Mouse (Mus musculus) neural tube, embryonic 14.5 days (tissue): Measurements from ENCODE around the gene Pan3. TPM values are rescaled to one million over a fixed set of nuclear protein-coding genes. Genes with fewer than 3 reads are reported as not detected.

Experiments used
- ATAC-seq: fragments of 200-750 bp; cut with Nextera tagmentation; 2 replicates; pipeline ENCODE4 v1.8.0; 2017; ENCODE audit warnings: low read depth, mild to moderate bottlenecking, moderate TSS enrichment, moderate library complexity
- H3K27ac ChIP-seq: fragments of 300-500 bp; sonication (generic); 2 replicates; pipeline ENCODE4 v1.5.1; 2014; ENCODE audit warnings: low read depth, mild to moderate bottlenecking, control low read depth, low read length, moderate library complexity, mixed read lengths
- H3K27me3 ChIP-seq: fragments of 300-500 bp; sonication (generic); 2 replicates; pipeline ENCODE4 v1.6.1; 2014; ENCODE audit warnings: low read length; ENCODE audit not compliant: control insufficient read depth, insufficient read depth
- H3K36me3 ChIP-seq: fragments of 300-500 bp; sonication (generic); 2 replicates; pipeline ENCODE4 v1.6.1; 2014; ENCODE audit warnings: low read length, mixed read lengths; ENCODE audit not compliant: control insufficient read depth, insufficient read depth
- H3K4me1 ChIP-seq: fragments of 300-500 bp; sonication (generic); 2 replicates; pipeline ENCODE4 v1.6.1; 2014; ENCODE audit warnings: low read length; ENCODE audit not compliant: control insufficient read depth, insufficient read depth
- H3K4me2 ChIP-seq: fragments of 300-500 bp; sonication (generic); 2 replicates; pipeline ENCODE4 v1.6.1; 2014; ENCODE audit warnings: mild to moderate bottlenecking, low read depth, low read length, control low read depth
- H3K4me3 ChIP-seq: fragments of 300-500 bp; sonication (generic); 2 replicates; pipeline ENCODE4 v1.5.1; 2014; ENCODE audit warnings: low read depth, low read length, control low read depth, mixed read lengths
- H3K9ac ChIP-seq: fragments of 300-500 bp; sonication (generic); replicated peaks from 2 replicates; pipeline ENCODE4 v1.6.1; 2014; ENCODE audit warnings: low read depth, mild to moderate bottlenecking, control low read depth, low read length, mixed read lengths
- H3K9me3 ChIP-seq: fragments of 300-500 bp; sonication (generic); 2 replicates; pipeline ENCODE4 v1.6.1; 2016; ENCODE audit warnings: low read length; ENCODE audit not compliant: control insufficient read depth
- WGBS: fragments of 180-500 bp; shearing (Covaris S2); extraction: QIAGEN DNeasy Blood & Tissue Kit; methylation state at CpG from one replicate; pipeline ENCODE4 v1.1.7; 2014; 5-methylcytosine and 5-hydroxymethylcytosine counted together
- polyA plus RNA-seq: library from polyadenylated mRNA; unstranded; fragments of >200 nt; fragmentation: Nextera tagmentation; extraction: Ambion mirVana; gene quantifications from 2 replicates; pipeline ENCODE4 v1.2.1, GENCODE M21; 2014

Pan3 gene
- polyA plus RNA-seq, 1 experiment from 2014 or later = 62.8 TPM

DNA sequence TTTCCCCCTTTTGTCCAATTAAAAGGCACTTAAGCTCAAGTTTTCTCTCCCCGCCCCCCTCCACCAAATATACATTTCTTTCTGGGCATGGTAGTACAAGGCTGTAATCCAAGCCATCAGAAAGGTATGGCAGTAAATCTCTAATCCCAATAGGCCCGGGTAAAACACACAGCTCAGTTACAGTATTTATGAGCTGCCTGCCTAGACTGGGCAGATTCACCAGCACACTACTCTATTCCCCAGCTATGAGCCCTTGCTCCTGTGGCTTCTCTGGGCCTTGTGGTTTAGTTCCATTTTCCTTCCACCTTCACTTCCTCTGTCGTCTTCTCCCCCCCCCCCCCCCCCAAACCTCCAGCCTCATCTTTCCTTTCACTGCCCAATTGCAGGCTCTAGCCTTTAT, 67.8 kb downstream of the Pan3 start:
- Histone ChIP-seq H3K9ac (no peak overlapping the region), H3K4me3 (no peak overlapping the region), H3K4me2 (no peak overlapping the region), H3K36me3 (no peaks in the 10 kb centered on the region), H3K27ac (no peak overlapping the region), H3K27me3 (no peaks in the 10 kb centered on the region), H3K4me1 (no peaks in the 10 kb centered on the region), H3K9me3 (no peaks in the 10 kb centered on the region)
- ATAC-seq = no peak
- 54% methylated on average over 3 of the region's 3 CpGs for WGBS

DNA sequence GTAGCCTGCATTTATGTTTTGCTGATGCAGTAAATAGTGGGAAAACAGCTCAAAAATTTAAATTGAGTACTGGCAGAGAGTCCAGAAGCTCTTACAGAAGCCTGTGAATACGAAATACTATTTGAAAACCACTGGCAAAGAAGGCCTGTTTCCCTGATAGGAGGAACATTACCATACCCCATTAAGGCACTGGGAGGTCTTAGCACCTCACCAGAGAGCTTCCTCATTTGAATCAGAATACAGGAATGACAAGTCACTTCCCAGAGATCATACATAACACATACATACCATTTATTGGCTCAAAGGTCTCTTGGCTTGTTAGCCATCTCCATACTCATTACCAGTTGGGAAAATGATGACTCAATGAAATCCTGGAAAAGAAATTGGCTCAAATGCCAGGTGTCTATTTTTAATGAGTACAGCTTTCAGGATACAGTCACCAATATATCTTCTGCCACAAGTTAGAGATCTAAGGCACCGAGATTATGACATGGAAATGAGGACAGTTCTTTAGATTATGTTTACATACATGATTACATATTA, 71.6 kb downstream of the Pan3 start:
- no peaks in the 10 kb centered on the region for H3K4me1 ChIP-seq
- no peaks in the 10 kb centered on the region for H3K27me3 ChIP-seq
- 81% methylated on average over 2 of the region's 2 CpGs for WGBS
- no peak overlapping the region for H3K4me3 ChIP-seq
- H3K36me3 ChIP-seq = no peaks in the 10 kb centered on the region
- H3K4me2 ChIP-seq = no peak overlapping the region
- H3K9me3 ChIP-seq = no peaks in the 10 kb centered on the region
- H3K27ac ChIP-seq = no peak overlapping the region
- no peak for ATAC-seq
- H3K9ac ChIP-seq = no peak overlapping the region

DNA sequence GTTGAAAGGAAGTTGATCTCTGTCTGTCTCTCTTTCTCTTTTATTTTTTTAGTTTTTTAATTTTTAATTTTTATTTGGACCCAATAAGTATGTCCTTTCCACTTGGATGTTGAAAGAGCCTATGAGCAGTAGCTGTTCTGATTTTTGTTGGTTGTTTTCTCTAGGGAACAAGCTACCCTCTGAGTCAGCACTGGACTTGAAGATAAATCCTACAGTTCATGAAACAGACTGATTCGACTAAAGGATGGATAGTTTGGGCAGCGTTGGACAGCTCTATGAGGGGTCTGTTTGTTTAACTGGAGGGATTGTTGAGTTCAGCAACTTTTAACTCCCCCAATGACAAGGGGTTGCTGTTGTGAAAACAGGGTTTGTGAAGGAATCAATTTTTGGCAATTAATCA, 73.0 kb downstream of the Pan3 start:
- ATAC-seq = no peak
- H3K36me3 ChIP-seq = no peaks in the 10 kb centered on the region

DNA sequence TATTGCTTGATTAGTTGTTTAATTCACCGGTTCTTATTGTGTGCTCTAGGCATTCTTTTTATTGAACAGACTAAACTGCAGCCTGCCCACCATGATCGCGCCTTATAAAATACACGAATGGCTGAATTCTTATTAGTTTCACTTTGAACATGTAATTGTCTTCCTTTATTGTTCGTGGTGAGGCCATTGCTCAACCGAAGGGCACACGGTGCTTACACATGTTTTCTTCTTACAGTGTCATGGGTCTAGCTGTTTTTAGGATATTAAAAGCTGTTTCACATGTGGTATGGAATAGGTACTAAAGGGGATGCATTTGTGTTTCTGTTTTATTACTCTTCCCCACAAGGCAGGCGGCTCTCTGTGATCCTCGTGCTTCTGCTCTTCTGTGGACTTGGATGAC, 81.4 kb downstream of the Pan3 start:
- Histone ChIP-seq H3K4me2 (no peak overlapping the region), H3K27ac (no peak overlapping the region), H3K4me1 (no peaks in the 10 kb centered on the region), H3K36me3 (no peaks in the 10 kb centered on the region), H3K9ac (no peak overlapping the region), H3K27me3 (no peaks in the 10 kb centered on the region), H3K4me3 (no peak overlapping the region), H3K9me3 (no peaks in the 10 kb centered on the region)
- WGBS = 70% methylated on average over 9 of the region's 9 CpGs
- no peak for ATAC-seq

More for the DNA sequence above, 73.0 kb downstream of the Pan3 start:
- H3K4me1 ChIP-seq = no peaks in the 10 kb centered on the region
- no peak overlapping the region for H3K4me2 ChIP-seq
- H3K9ac ChIP-seq = no peak overlapping the region
- no peak overlapping the region for H3K27ac ChIP-seq
- 71% methylated on average over 2 of the region's 2 CpGs for WGBS
- H3K9me3 ChIP-seq = no peaks in the 10 kb centered on the region
- no peak overlapping the region for H3K4me3 ChIP-seq
- H3K27me3 ChIP-seq = no peaks in the 10 kb centered on the region

DNA sequence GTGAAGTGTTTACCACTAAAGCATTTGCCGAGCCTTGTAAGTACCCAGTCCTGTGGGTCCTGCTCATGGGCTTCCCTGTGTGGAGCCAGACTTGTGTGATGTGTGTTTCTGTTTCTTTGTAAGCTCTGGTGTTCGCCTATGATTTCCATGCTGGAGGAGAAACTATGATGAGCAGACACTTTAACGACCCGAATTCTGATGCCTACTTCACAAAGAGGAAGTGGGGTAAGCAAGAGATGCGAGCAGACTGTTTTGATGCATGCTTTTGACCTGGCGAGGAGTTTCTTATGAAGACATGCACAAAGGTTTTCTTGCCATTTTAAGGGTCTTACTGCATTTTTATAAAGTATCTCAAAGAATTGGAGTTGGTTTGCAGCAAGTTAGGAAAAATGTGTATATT, 97.0 kb downstream of the Pan3 start:
- no peak overlapping the region for H3K27ac ChIP-seq
- 94% methylated on average over 6 of the region's 6 CpGs for WGBS
- peaks cover 8% of the 10 kb centered on the region; the same call in 1 of the 2 replicates for H3K36me3 ChIP-seq
- H3K9ac ChIP-seq = no peak overlapping the region
- no peaks in the 10 kb centered on the region for H3K4me1 ChIP-seq
- no peaks in the 10 kb centered on the region for H3K9me3 ChIP-seq
- H3K4me2 ChIP-seq = no peak overlapping the region
- no peaks in the 10 kb centered on the region for H3K27me3 ChIP-seq
- no peak for ATAC-seq
- H3K4me3 ChIP-seq = no peak overlapping the region

DNA sequence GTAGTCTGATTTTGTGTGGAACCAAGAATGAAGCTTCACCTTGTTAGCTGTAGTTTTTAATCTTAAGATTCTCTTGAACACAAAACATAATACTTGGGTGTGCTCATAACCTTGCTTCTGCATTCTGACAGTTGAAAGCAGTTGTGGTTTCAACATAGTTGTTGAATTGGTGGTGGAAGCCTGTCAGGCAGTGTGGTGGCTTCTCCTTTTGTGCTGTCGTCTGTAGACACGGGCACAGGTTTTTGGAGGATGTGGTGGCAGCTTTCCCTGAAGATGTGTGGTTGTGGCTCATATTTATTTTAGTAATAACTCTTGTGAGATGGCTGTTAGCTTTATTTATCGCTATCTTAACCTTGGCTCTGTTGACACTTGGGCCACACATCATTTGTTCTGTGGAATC, 97.8 kb downstream of the Pan3 start:
- Histone ChIP-seq H3K9me3 (no peaks in the 10 kb centered on the region), H3K27ac (no peak overlapping the region), H3K4me2 (no peak overlapping the region), H3K36me3 (peaks cover 8% of the 10 kb centered on the region; the same call in 1 of the 2 replicates), H3K27me3 (no peaks in the 10 kb centered on the region), H3K9ac (no peak overlapping the region), H3K4me1 (no peaks in the 10 kb centered on the region), H3K4me3 (no peak overlapping the region)
- no peak for ATAC-seq
- 84% methylated on average over 3 of the region's 3 CpGs for WGBS

- H3K9me3 ChIP-seq = no peaks in the 10 kb centered on the region
- H3K36me3 ChIP-seq = peaks cover 10% of the 10 kb centered on the region
- no peak overlapping the region for H3K4me2 ChIP-seq
- H3K4me3 ChIP-seq = no peak overlapping the region
- no peaks in the 10 kb centered on the region for H3K27me3 ChIP-seq
- 97% methylated on average over 6 of the region's 6 CpGs for WGBS
- no peak overlapping the region for H3K9ac ChIP-seq
- H3K27ac ChIP-seq = no peak overlapping the region
- H3K4me1 ChIP-seq = no peaks in the 10 kb centered on the region
- ATAC-seq = no peak
These were observed 102.1 kb downstream of the Pan3 start for GRCm38 (mm10) chr5:147532031-147532430.

DNA sequence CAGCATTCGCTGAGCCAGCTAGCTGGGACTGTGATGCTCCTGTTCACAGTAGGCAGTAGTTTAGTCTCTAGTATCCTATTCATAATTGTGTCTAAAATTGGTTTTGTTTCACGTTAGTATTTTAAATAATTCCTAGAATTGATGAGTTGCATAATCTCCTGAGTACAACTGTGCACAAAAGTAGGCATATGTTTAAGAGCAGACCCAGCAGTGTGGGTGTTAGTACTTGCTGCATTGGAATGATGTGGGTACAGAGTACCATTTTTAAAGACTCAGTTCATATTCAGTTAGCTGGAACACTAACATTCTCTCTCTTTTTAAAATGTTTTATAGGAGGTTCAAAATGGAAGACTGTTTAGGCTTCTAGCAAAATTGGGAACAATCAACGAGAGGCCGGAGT, 109.4 kb downstream of the Pan3 start:
- H3K9me3 ChIP-seq = no peaks in the 10 kb centered on the region
- H3K4me2 ChIP-seq = no peak overlapping the region
- no peaks in the 10 kb centered on the region for H3K27me3 ChIP-seq
- no peak overlapping the region for H3K27ac ChIP-seq
- H3K36me3 ChIP-seq = peaks cover 35% of the 10 kb centered on the region; the same call in 1 of the 2 replicates
- H3K4me1 ChIP-seq = no peaks in the 10 kb centered on the region
- H3K9ac ChIP-seq = no peak overlapping the region
- no peak for ATAC-seq
- H3K4me3 ChIP-seq = no peak overlapping the region
- WGBS = 93% methylated on average over 4 of the region's 4 CpGs

DNA sequence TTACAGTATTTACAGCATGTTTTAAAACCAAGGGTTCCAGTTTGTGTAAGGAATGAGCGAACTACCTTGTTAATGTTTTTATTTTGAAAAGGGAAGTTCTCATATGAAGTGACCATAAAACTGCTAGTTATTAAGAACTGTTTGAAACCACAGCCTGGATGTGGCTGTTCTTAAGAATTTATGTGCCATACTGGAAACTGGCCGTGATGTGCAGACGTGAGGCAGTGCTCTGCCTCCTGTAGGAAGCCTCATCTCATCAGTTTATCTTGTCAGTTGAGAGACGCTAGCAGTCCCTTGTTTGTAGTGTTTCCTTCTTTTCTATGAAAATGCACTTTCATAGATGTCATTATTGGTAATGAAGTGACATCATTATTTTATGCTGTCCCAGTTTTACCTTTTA, 109.9 kb downstream of the Pan3 start:
- Histone ChIP-seq H3K4me2 (no peak overlapping the region), H3K36me3 (peaks cover 35% of the 10 kb centered on the region; the same call in 1 of the 2 replicates), H3K9ac (no peak overlapping the region), H3K9me3 (no peaks in the 10 kb centered on the region), H3K4me3 (no peak overlapping the region), H3K27ac (no peak overlapping the region), H3K27me3 (no peaks in the 10 kb centered on the region), H3K4me1 (no peaks in the 10 kb centered on the region)
- WGBS = 94% methylated on average over 4 of the region's 4 CpGs
- ATAC-seq = no peak
